Mouse (Mus musculus): Measurements from ENCODE around the gene Tmem220.

DNA sequence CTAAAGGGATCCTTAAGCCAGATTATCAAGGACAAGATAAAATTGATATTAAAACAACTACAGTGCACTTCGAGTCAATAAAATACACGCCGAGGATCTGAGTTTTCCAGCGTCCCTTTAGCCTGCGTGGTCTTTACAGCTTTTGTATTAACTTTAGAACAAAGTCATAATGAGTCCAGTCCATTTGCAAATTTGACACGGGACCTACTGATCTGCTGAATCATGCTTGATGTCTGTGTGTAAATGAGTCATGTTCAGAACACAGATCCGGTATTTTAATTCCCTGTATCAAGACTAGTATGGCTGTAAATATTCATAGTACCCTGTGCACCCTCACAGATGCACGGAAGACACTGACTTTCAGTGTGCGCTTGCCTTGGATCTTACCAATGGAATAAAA lies 11.9 kb downstream of the Tmem220 start:
- no peak for TF ChIP-seq EP300 (IDR thresholded peaks at IDR 0.05; ENCODE audit: low read depth)
- TF ChIP-seq CTCF (IDR thresholded peaks at IDR 0.05; ENCODE audit: low read depth), result no peak

All from liver, postnatal 0 days (tissue).